Mouse (Mus musculus): ENCODE results near the gene Sh3rf1. TPM values are rescaled to one million over a fixed set of nuclear protein-coding genes. Genes with fewer than 3 reads are reported as not detected.
A peak's percentile ranks its signal among the peaks of the same experiment; 100 is the strongest.

The Sh3rf1 gene
- total and polyA plus RNA-seq, 3 experiments, result 9.9 to 11.4 (median 11.0) TPM

DNA sequence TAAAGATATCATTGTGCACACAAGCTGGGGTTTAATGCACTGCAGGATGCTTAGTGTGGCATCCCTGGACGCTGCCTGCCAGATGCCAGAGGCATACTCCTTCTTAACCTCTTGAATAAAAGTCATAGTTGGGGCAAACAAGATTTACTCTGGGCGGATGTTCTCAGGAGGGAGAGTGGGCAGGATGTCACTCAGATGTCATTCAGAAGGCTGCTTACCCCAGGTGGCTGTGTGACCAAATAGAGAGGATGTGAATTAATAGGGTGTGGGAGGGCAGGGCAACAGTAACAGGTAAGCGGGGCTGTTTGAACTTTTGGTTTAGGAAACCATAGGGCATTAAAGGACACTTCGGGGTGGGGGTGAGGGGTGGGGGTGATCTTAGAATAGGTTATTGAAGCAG is 37.7 kb downstream of the Sh3rf1 start:
- DNase-seq, result no peak

GRCm38 (mm10) chr8:61263691-61264090 is 40.0 kb downstream of the Sh3rf1 start:
- no peak for DNase-seq

DNA sequence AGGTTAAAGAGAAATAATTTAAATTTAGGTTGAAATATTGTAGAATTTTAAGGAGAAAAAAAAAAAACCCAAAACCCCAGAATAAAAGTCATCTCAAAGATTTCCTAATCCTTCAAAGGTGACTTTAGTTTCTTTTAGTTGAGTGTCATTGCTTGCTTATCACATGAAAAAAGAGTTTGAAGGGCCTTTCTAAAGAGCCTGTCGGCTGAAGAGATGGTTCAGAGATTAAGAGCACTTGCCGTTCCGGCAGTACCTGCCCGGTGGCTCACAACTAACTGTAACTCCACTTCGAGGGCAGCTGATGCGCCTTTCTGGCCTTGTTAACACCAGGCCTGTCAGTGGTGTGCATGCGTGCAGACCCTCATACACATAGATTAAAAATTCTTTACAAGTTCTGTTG is 41.2 kb downstream of the Sh3rf1 start:
- DNase-seq, result no peak

- DNase-seq, result peak; percentile 82
Observed at GRCm38 (mm10) chr8:61265390-61265789, 41.7 kb downstream of the Sh3rf1 start.

DNA sequence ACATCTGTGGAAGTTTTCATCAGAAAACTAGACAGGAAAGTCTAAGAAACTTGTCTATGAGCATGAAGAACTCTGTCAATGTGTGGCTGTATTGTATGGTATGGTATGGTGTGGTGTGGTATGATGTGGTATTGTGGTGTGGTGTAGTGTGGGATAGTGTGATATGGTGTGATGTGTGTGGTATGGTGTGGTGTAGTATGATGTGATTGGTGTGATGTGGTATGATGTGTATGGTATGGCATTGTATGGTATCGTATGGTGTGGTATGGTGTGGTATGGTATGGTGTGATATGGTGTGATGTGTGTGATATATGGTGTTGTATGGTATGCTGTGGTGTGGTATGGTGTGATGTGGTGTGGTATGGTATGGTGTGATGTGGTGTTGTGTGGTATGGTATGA is 43.4 kb downstream of the Sh3rf1 start:
- no peak for DNase-seq

DNA sequence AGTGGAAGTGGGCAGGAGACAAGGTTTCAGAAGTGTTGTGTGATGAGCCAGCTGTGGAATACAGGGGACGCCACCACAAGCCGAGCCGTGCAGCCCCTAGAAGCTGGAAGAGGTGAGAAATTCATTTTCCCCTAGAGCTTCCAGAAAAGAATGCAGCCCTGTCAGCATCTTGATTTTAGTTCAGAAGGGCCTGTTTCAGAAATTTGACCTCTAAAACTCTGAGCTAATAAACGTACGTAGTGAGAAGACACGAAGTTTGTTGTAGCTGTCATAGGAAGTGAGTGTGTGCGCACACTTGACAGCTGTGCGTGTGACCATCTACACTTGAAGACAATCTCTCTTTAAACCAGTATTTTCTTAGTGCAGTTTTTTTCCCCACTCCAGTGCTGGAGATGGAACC is 44.0 kb downstream of the Sh3rf1 start:
- DNase-seq, result no peak

DNA sequence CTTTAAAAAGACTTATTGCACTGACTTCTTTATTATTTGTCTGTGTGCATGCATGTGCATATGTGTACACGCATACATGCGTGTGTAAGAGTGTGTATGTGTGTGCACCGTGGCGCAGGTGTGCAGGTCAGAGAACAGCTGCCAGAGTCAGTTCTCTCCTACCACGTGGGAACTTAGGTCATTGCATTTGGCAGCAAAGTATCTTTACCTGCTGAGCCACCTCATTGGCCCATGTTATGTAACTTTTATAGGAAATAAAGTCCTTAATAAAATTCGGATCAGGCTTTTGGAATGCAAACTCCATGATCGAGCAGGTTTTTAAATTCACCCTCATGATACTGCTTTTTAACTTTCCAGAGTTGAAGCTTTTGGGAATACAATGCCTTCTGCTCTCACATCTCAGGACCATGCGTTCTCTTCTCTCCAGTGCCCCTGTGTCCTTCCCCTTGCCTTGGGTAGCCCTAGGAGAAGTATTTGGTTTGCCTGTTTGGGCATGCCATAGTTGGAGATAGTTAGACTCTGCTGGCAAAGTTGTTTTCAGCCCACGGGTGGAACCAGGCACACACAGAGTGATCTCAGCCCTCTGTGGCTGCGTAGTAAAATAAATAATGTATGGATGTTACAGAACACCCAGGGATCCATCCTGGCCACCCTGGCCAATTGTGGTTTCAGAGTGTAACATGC is 44.7 kb downstream of the Sh3rf1 start:
- DNase-seq, result no peak

- no peak for DNase-seq
Observed at GRCm38 (mm10) chr8:61270016-61270415, 46.3 kb downstream of the Sh3rf1 start.

GRCm38 (mm10) chr8:61270541-61270940 is 46.9 kb downstream of the Sh3rf1 start:
- DNase-seq, result no peak

- no peak for DNase-seq
Observed at GRCm38 (mm10) chr8:61270961-61271360, 47.3 kb downstream of the Sh3rf1 start.

- DNase-seq, result no peak
Observed at GRCm38 (mm10) chr8:61272838-61273237, 49.2 kb downstream of the Sh3rf1 start.

GRCm38 (mm10) chr8:61273307-61274221 is 49.9 kb downstream of the Sh3rf1 start:
- no peak for DNase-seq

DNA sequence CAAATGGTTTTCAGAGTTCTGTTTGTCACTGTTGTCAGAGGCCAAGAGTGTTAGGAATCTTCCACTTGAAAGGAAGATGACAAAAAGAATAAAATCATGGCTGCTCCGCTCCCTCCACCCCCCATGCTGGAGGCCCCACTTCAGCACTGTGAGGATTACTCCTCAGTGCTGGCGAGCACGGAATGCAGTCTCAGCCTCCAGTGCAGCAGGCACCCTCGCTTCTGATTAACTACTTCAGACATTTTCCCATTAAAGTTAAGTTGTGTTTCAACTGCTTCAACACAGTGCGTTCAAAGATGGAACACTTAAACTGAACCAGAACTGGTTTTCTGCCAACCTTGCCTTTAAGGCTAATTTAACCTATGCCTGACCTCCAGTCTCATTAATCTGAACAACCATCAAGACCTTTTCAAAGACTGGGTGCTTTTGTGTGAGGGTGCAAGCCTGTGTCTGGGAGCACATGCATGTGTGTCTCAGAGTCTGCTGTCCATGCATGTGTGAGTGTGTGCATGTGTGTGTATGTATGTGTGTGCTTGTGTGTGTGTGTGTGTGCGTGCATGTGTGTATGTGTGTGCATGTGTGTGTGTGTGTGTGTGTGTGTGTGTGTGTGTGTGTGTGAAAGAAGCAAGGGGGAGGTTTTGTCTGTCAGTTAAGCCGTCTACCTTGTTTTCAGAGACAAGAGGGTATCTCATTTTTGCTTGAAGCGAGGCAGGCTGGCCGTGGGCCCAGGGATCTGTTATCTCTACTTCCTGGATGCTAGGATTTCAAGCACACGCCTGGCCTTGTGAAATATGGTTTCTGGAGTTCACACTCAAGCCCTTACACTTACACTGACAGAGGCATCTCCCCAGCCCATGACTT is 51.2 kb downstream of the Sh3rf1 start:
- DNase-seq, result peak; percentile 19

- DNase-seq, result no peak
Observed at GRCm38 (mm10) chr8:61275463-61276356, 52.0 kb downstream of the Sh3rf1 start.

GRCm38 (mm10) chr8:61276397-61276796 is 52.7 kb downstream of the Sh3rf1 start:
- no peak for DNase-seq

DNA sequence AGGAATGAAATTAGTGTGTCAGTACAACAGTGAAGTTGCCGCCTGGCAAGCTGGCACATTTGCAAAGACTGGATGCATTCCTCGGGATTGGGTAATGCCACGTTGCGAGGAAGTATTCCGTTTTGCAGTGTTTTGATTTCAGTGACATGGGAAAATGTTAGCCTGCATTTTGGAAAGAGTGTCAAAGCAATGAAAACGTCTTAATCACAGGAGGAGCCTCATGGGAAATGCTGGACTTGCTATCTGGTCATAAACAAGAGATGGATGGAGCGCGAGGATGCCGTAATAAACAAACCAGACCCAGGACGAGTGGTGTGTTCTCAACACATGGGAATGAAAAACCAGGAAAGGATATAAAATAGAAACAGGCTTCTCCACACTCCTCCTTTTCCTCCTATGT is 55.4 kb downstream of the Sh3rf1 start:
- no peak for DNase-seq

DNA sequence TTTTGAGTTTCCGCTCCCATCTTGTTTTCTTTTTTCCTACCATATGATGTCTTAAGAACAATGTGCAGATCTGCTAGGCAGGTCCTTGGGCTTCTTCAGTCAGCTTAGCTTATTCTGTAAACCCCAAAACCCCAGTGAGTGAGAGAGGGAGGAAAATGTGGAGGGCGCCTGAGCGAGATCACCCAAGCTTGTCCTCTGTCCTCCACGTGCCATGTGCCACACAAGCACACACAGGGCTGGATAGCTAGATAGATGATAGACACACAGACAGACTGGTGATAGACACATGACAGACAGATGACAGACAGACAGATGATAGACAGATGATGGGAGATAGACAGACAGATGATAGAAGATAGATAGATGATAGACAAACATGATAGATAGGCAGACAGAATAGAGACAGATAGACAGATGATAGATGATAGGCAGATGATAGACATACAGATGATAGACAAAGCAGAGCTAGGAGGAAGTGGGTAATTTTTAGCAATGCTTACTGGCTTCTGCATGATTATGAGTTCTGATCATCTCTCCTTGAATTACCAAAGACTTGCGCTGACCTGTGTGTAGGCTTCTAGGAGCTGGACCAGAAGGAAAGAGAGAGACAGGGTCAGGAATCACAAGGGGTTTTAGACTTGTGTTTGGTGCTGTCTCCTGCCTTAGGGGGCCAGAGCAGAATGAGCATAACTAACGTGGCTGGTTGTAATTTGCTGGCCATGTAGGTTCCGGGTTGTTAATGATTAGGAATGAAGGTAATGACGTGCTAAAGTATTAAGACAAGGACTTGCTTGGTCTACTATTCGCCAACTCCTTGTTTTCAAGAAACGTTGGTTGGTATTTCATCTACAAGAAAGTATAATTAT is 58.9 kb downstream of the Sh3rf1 start:
- DNase-seq, result no peak

GRCm38 (mm10) chr8:61283169-61284081 is 59.8 kb downstream of the Sh3rf1 start:
- DNase-seq, result peak; percentile 46

DNA sequence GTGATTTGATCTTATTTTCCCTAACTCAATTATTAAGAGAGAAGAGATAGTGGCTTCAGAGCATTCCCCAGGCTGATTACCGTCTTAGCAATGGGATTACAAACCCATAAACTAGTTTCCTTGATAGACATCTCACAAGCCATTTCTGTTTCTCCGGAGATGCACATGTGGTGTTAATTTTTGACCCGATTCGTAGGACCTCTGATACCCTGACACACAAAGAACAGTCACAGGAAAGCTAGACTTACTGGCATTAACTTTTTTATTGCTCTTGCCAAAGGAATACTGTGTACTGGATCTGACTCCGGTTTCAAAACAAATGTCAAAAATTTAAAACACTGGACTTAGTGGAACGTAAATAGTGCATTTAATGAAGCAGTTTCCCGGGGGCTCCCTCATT is 62.2 kb downstream of the Sh3rf1 start:
- no peak for DNase-seq

Measured in adrenal gland, adult 2 months (tissue).